Mouse (Mus musculus) brain, adult 2 months (tissue): Measurements from ENCODE around the gene Oxct2b.
"Not testable (repeated sequence)": the region's sequence is repeated elsewhere in the genome, so short reads cannot be mapped to it uniquely, and the experiment has no call there.

ENCODE experiments used
- DNase-seq: peaks from one replicate; pipeline ENCODE4 v3.0.0; 2011; ENCODE audit warnings: low read depth, low spot score

Gene Oxct2b

GRCm38 (mm10) chr4:123116011-123116410 is at the start of gene Oxct2b:
Gene Oxct2b (plus strand): TSS chr4:123116266.
- no peak for DNase-seq

GRCm38 (mm10) chr4:123068646-123069045 is 47.4 kb upstream of the Oxct2b start:
- no peak for DNase-seq

GRCm38 (mm10) chr4:123071266-123071966 is 44.6 kb upstream of the Oxct2b start:
- DNase-seq: peak; percentile 55

GRCm38 (mm10) chr4:123076928-123077327 is 39.1 kb upstream of the Oxct2b start:
- no peak for DNase-seq

GRCm38 (mm10) chr4:123078231-123078630 is 37.8 kb upstream of the Oxct2b start:
- DNase-seq: no peak

- DNase-seq: peak; percentile 60
Measured at GRCm38 (mm10) chr4:123080791-123081190, 35.3 kb upstream of the Oxct2b start.

GRCm38 (mm10) chr4:123082283-123083163 is 33.5 kb upstream of the Oxct2b start:
- peak; percentile 84 for DNase-seq

- no peak for DNase-seq
Measured at GRCm38 (mm10) chr4:123083323-123083902, 32.7 kb upstream of the Oxct2b start.

GRCm38 (mm10) chr4:123085290-123085689 is 30.8 kb upstream of the Oxct2b start:
- DNase-seq: no peak

GRCm38 (mm10) chr4:123086381-123086780 is 29.7 kb upstream of the Oxct2b start:
- no peak for DNase-seq

- DNase-seq: no peak
Measured at GRCm38 (mm10) chr4:123092621-123093020, 23.4 kb upstream of the Oxct2b start.

- no peak for DNase-seq
Measured at GRCm38 (mm10) chr4:123093064-123093776, 22.8 kb upstream of the Oxct2b start.

GRCm38 (mm10) chr4:123093869-123094268 is 22.2 kb upstream of the Oxct2b start:
- DNase-seq: no peak

- no peak for DNase-seq
Measured at GRCm38 (mm10) chr4:123104651-123105450, 11.2 kb upstream of the Oxct2b start, which contains the start of gene Bmp8b. Gene Bmp8b (plus strand): TSS chr4:123105165.

- DNase-seq: no peak
Measured at GRCm38 (mm10) chr4:123105451-123105790, 10.6 kb upstream of the Oxct2b start.

GRCm38 (mm10) chr4:123105929-123106328 is 10.1 kb upstream of the Oxct2b start:
- DNase-seq: not testable (repeated sequence)

GRCm38 (mm10) chr4:123106864-123107263 is 9.2 kb upstream of the Oxct2b start:
- DNase-seq: no peak

GRCm38 (mm10) chr4:123108056-123108455 is 8.0 kb upstream of the Oxct2b start:
- DNase-seq: no peak

- DNase-seq: peak; percentile 53
Measured at GRCm38 (mm10) chr4:123110751-123111150, 5.3 kb upstream of the Oxct2b start.

GRCm38 (mm10) chr4:123111275-123111983 is 4.6 kb upstream of the Oxct2b start:
- peak; percentile 10 for DNase-seq
